ENCODE assay signal across 12 mouse cellular contexts in the genomic region with DNA sequence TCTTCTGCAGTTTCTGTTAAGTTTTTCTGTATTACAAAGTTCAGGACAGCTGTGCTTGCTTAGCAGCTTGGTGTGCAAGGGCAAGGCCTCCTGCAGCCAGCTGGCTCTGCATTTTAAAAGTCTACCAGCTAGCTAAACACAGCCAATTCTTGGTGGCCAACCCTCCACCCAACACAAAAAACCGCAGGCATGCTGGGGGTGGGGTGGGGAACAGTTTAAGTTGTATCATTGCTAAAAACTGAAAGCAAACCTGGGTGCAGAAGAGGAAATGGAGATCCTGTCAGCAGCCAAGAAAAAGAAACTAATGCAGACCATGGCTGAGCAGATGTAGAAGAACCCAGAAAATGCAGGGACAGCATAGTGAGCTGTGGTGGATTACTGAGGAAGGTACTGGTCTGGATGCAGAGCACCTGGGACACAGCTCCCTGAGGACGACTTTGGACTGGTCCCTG. TPM values are rescaled to one million over a fixed set of nuclear protein-coding genes. Genes with fewer than 3 reads are reported as not detected.
DNase-seq lines count a peak whose midpoint lies in the region; ATAC-seq lines count a peak whose summit lies in the region.
"Had no signal": no experiment of that assay in that cellular context is flagged by ENCODE, and none has a peak within 500 bp of the region (broad histone marks: within the 10 kb centered on the region; RNA-seq: fewer than 3 reads in every experiment).

Gene BC147527, plus strand, starts transcription at position 402 of the 452 bp plus-strand sequence.

- no peaks in the 10 kb centered on the region for H3K36me3 ChIP-seq in midbrain, embryonic 10.5 days
- H3K36me3 ChIP-seq: kidney, embryonic 15.5 days; midbrain, embryonic 12.5 days had no signal

- WGBS in midbrain, embryonic 10.5 days: 61% methylated on average over 2 of the region's 2 CpGs

- H3K27me3 ChIP-seq in midbrain, embryonic 10.5 days (ENCODE audit: low read depth, poor library complexity, severe bottlenecking): no peaks in the 10 kb centered on the region
- H3K27me3 ChIP-seq: kidney, embryonic 15.5 days; midbrain, embryonic 12.5 days had no signal

- H3K4me3 ChIP-seq in midbrain, embryonic 10.5 days: no peak within 1 kb of the TSS
- H3K4me3 ChIP-seq: kidney, embryonic 15.5 days; midbrain, embryonic 12.5 days had no signal

- H3K9me3 ChIP-seq in midbrain, embryonic 10.5 days (replicated peaks): no peaks in the 10 kb centered on the region
- H3K9me3 ChIP-seq: kidney, embryonic 15.5 days; midbrain, embryonic 12.5 days had no signal

- DNase-seq in 416B (ENCODE audit: low read depth) (peak; percentile 8), A20 (ENCODE audit: low read depth, low spot score) (peak; percentile 88)
- no peak for DNase-seq in cerebellum, adult 11 months
- no peak for DNase-seq in right cerebral cortex, adult 2 months (ENCODE audit: low spot score in 2 of 2)
- no peak for DNase-seq in midbrain, embryonic 10.5 days (ENCODE audit: low spot score)
- DNase-seq: cerebellum, postnatal 10 days had no signal

- no peaks in the 10 kb centered on the region for H3K4me1 ChIP-seq in midbrain, embryonic 10.5 days
- H3K4me1 ChIP-seq: kidney, embryonic 15.5 days; midbrain, embryonic 12.5 days had no signal

- peak; percentile 94 for ATAC-seq in common myeloid progenitor, adult 5-6 weeks (replicated peaks; ENCODE audit: low read depth, poor library complexity, severe bottlenecking)
- peak; percentile 61 for ATAC-seq in neutrophil, adult 5-6 weeks (ENCODE audit: extremely low read depth, insufficient number of reproducible peaks, low FRiP score, poor library complexity, severe bottlenecking)

- H3K27ac ChIP-seq in midbrain, embryonic 10.5 days (replicated peaks): no peak within 1 kb of the TSS
- H3K27ac ChIP-seq: kidney, embryonic 15.5 days; midbrain, embryonic 12.5 days had no signal

RNA-seq across cellular contexts. Expression of gene BC147527, which starts in this region (rescaled TPM):
- total RNA-seq in common myeloid progenitor, adult 5-6 weeks (2017): 11.0 and 14.2 TPM in 2 replicates
- 11.7 and 20.7 TPM in 2 replicates for total RNA-seq in neutrophil, adult 5-6 weeks (2017)
- polyA plus RNA-seq in midbrain, embryonic 10.5 days (2016; fragmentation: Nextera tagmentation; extraction: Ambion mirVana): 0.11 TPM in 1 of 2 replicates, not detected in the other
- total RNA-seq: left cerebral cortex, postnatal 36 days had no signal
- polyA plus RNA-seq: heart, embryonic 11.5 days had no signal

Comparison
In these comparisons a context has a peak if more than half of its experiments do, and no peak if none do; other contexts are left out.
1. DNase-seq: peak in 416B (single experiment) and A20 (single experiment); none in cerebellum, adult 11 months (single experiment), right cerebral cortex, adult 2 months (0 of 2) and midbrain, embryonic 10.5 days (single experiment).